Mouse (Mus musculus) heart, embryonic 11.5 days (tissue): ENCODE measurements around the gene Gm11020. TPM values are rescaled to one million over a fixed set of nuclear protein-coding genes. Genes with fewer than 3 reads are reported as not detected.

Experiments used
- ATAC-seq: fragments of 200-750 bp; cut with Nextera tagmentation; replicated peaks from 2 replicates; pipeline ENCODE4 v1.8.0; 2017; ENCODE audit warnings: moderate library complexity; ENCODE audit not compliant: insufficient number of reproducible peaks, low FRiP score, low TSS enrichment
- H3K27ac ChIP-seq: fragments of 300-500 bp; sonication (generic); 2 replicates; pipeline ENCODE4 v1.5.1; 2014; ENCODE audit warnings: mild to moderate bottlenecking, low read depth, low read length
- H3K27me3 ChIP-seq: fragments of 300-500 bp; sonication (generic); 2 replicates; pipeline ENCODE4 v1.6.1; 2014; ENCODE audit warnings: mild to moderate bottlenecking, low read length, mixed read lengths; ENCODE audit not compliant: control insufficient read depth, insufficient read depth
- H3K36me3 ChIP-seq: fragments of 300-500 bp; sonication (generic); 2 replicates; pipeline ENCODE4 v1.6.1; 2014; ENCODE audit warnings: mild to moderate bottlenecking, low read length, moderate library complexity, mixed read lengths; ENCODE audit not compliant: control insufficient read depth, insufficient read depth
- H3K4me1 ChIP-seq: fragments of 300-500 bp; sonication (generic); 2 replicates; pipeline ENCODE4 v1.6.1; 2014; ENCODE audit warnings: low read length; ENCODE audit not compliant: control insufficient read depth, insufficient read depth
- H3K4me2 ChIP-seq: fragments of 300-500 bp; sonication (generic); 2 replicates; pipeline ENCODE4 v1.6.1; 2014; ENCODE audit warnings: mild to moderate bottlenecking, moderate library complexity
- H3K4me3 ChIP-seq: fragments of 300-500 bp; sonication (generic); 2 replicates; pipeline ENCODE4 v1.5.1; 2014; ENCODE audit warnings: low read depth, low read length
- H3K9ac ChIP-seq: fragments of 300-500 bp; sonication (generic); 2 replicates; pipeline ENCODE4 v1.6.1; 2014; ENCODE audit warnings: mild to moderate bottlenecking, low read depth, low read length, moderate library complexity
- H3K9me3 ChIP-seq: fragments of 300-500 bp; sonication (generic); replicated peaks from 2 replicates; pipeline ENCODE4 v1.6.1; 2016; ENCODE audit warnings: low read length; ENCODE audit not compliant: control insufficient read depth
- WGBS: fragments of 180-500 bp; shearing (Covaris S2); extraction: QIAGEN DNeasy Blood & Tissue Kit; methylation state at CpG from one replicate; pipeline ENCODE4 v1.1.7; 2014; ENCODE audit not compliant: insufficient replicate concordance; 5-methylcytosine and 5-hydroxymethylcytosine counted together
- polyA plus RNA-seq: library from polyadenylated mRNA; unstranded; fragments of >200 nt; fragmentation: Nextera tagmentation; extraction: Ambion mirVana; gene quantifications from 2 replicates; pipeline ENCODE4 v1.2.1, GENCODE M21; 2014

Gene Gm11020
- polyA plus RNA-seq, 1 experiment from 2014 or later: not detected

- no peak overlapping the region for H3K9ac ChIP-seq
- H3K4me3 ChIP-seq: no peak overlapping the region
- ATAC-seq: no peak
- H3K9me3 ChIP-seq: peaks cover 6% of the 10 kb centered on the region; the same call in 1 of the 2 replicates
- H3K27ac ChIP-seq: no peak overlapping the region
- no peak overlapping the region for H3K4me2 ChIP-seq
- peaks cover 3% of the 10 kb centered on the region for H3K4me1 ChIP-seq
- H3K36me3 ChIP-seq: no peaks in the 10 kb centered on the region
- H3K27me3 ChIP-seq: no peaks in the 10 kb centered on the region
- WGBS: 83% methylated on average over 12 of the region's 12 CpGs
These were observed 48.2 kb downstream of the Gm11020 start for GRCm38 (mm10) chr8:104369591-104369990.

- H3K36me3 ChIP-seq: no peaks in the 10 kb centered on the region
- no peak overlapping the region for H3K9ac ChIP-seq
- no peak for ATAC-seq
- 76% methylated on average over 6 of the region's 6 CpGs for WGBS
- no peaks in the 10 kb centered on the region for H3K27me3 ChIP-seq
- peaks cover 6% of the 10 kb centered on the region; the same call in 1 of the 2 replicates for H3K9me3 ChIP-seq
- H3K4me3 ChIP-seq: no peak overlapping the region
- H3K27ac ChIP-seq: no peak overlapping the region
- no peak overlapping the region for H3K4me2 ChIP-seq
- H3K4me1 ChIP-seq: peaks cover 7% of the 10 kb centered on the region
These were observed 48.7 kb downstream of the Gm11020 start for GRCm38 (mm10) chr8:104370071-104370470.

DNA sequence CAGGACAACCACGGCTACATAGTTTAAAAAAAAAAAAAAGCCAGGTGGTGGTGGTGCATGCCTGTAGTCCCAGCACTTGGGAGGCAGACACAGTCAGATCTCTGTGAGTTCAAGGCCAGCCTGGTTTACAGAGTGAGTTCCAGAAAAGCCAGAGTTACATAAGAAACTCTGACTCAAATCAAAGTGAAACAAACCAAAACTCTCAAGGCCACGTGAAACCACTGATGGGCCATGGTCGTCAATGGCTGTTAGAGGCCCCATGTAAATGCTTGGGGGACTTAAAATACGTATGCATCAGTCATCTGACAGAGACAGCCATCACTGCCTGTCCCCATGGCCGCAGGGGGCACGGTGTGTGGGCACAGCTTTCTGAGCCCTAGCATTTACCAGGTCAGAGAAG is 49.8 kb downstream of the Gm11020 start:
- Histone ChIP-seq H3K27me3 (no peaks in the 10 kb centered on the region), H3K36me3 (no peaks in the 10 kb centered on the region), H3K27ac (no peak overlapping the region), H3K9ac (no peak overlapping the region), H3K4me2 (no peak overlapping the region), H3K9me3 (no peaks in the 10 kb centered on the region), H3K4me1 (peaks cover 15% of the 10 kb centered on the region), H3K4me3 (no peak overlapping the region)
- 85% methylated on average over 6 of the region's 6 CpGs for WGBS
- ATAC-seq: no peak

Other genes starting within 250 kb of the Gm11020 start
- 42.6 and 46.0 TPM in 2 replicates for gene Cdh5, start 219.9 kb upstream of the Gm11020 start, polyA plus RNA-seq
- 0.16 and 0.20 TPM in 2 replicates for gene Bean1, start 151.1 kb upstream of the Gm11020 start, polyA plus RNA-seq
- 11.9 and 14.1 TPM in 2 replicates for gene Tk2, start 73.0 kb upstream of the Gm11020 start, polyA plus RNA-seq
- 27.0 and 30.0 TPM in 2 replicates for gene Cklf, start 70.7 kb upstream of the Gm11020 start, polyA plus RNA-seq
- not detected in 2 replicates for gene Cmtm2a, start 28.4 kb upstream of the Gm11020 start, polyA plus RNA-seq
- gene Gm45711, start 11.5 kb upstream of the Gm11020 start, polyA plus RNA-seq: not detected in 2 replicates
- gene Cmtm1, start 11.4 kb upstream of the Gm11020 start, polyA plus RNA-seq: not detected in 2 replicates
- gene Cmtm2b, start 663 bp downstream of the Gm11020 start, polyA plus RNA-seq: not detected in 2 replicates
- 106 and 112 TPM in 2 replicates for gene Cmtm3, start 17.8 kb downstream of the Gm11020 start, polyA plus RNA-seq
- 1.9 and 2.2 TPM in 2 replicates for gene Cmtm4, start 74.2 kb downstream of the Gm11020 start, polyA plus RNA-seq
- gene Dync1li2, start 121.5 kb downstream of the Gm11020 start, polyA plus RNA-seq: 43.0 and 52.9 TPM in 2 replicates
- gene Terb1, start 188.3 kb downstream of the Gm11020 start, polyA plus RNA-seq: 0.39 TPM in 1 of 2 replicates, not detected in the other
- 78.1 and 88.6 TPM in 2 replicates for gene Nae1, start 213.1 kb downstream of the Gm11020 start, polyA plus RNA-seq
- 0.34 and 0.68 TPM in 2 replicates for gene Car7, start 213.1 kb downstream of the Gm11020 start, polyA plus RNA-seq